Mouse (Mus musculus) ES-E14 (cell line): ENCODE results near the gene Gtf2h4. TPM values are rescaled to one million over a fixed set of nuclear protein-coding genes. Genes with fewer than 3 reads are reported as not detected.

Experiments
- DNase-seq: peaks from one replicate; pipeline ENCODE4 v3.0.0-alpha.2; 2013; ENCODE audit warnings: low read depth, low spot score
- H3K27ac ChIP-seq: 2 replicates; pipeline ENCODE4 v1.5.1; 2012; ENCODE audit warnings: low read depth, mild to moderate bottlenecking, low read length, moderate library complexity, mixed read lengths; ENCODE audit not compliant: poor library complexity, insufficient read depth, severe bottlenecking
- H3K36me3 ChIP-seq: 2 replicates; pipeline ENCODE4 v1.6.1; 2012; ENCODE audit warnings: mild to moderate bottlenecking, low read length, moderate library complexity, mixed read lengths; ENCODE audit not compliant: control insufficient read depth, poor library complexity, insufficient read depth, severe bottlenecking
- H3K4me1 ChIP-seq, 2 experiments: fragments of 150-350 bp in 1 of 2; sonication (generic) in 1 of 2; 2 replicates each; pipeline ENCODE4 v1.6.1; 2012; ENCODE audit warnings: low read length in 2 of 2, mild to moderate bottlenecking in 1 of 2, mixed read lengths in 1 of 2; ENCODE audit not compliant: control insufficient read depth in 2 of 2, insufficient read depth in 2 of 2, poor library complexity in 1 of 2
- H3K4me3 ChIP-seq, 2 experiments: fragments of 150-350 bp in 1 of 2; sonication (generic) in 1 of 2; 2 replicates each; pipeline ENCODE4 v1.5.1; 2012; ENCODE audit warnings: low read length in 2 of 2, low read depth in 1 of 2, mild to moderate bottlenecking in 1 of 2, mixed read lengths in 1 of 2; ENCODE audit not compliant: insufficient read depth in 1 of 2, poor library complexity in 1 of 2, severe bottlenecking in 1 of 2
- H3K9ac ChIP-seq: 2 replicates; pipeline ENCODE4 v1.6.1; 2012; ENCODE audit warnings: low read depth, mild to moderate bottlenecking, low read length, mixed read lengths; ENCODE audit not compliant: poor library complexity, insufficient read depth, severe bottlenecking
- H3K9me3 ChIP-seq: fragments of 150-350 bp; sonication (generic); 2 replicates; pipeline ENCODE4 v1.6.1; 2012; ENCODE audit warnings: low read depth, mild to moderate bottlenecking, low read length; ENCODE audit not compliant: control insufficient read depth, insufficient read depth
- CHD2 ChIP-seq: IDR thresholded peaks from 2 replicates; pipeline ENCODE4 v1.6.1; 2014; ENCODE audit warnings: mild to moderate bottlenecking, low read depth, low read length, inconsistent platforms
- HCFC1 ChIP-seq: IDR thresholded peaks from 2 replicates; pipeline ENCODE4 v1.6.1; 2012; ENCODE audit warnings: low read length, inconsistent platforms, borderline replicate concordance; ENCODE audit not compliant: insufficient read depth
- MAFK ChIP-seq: IDR thresholded peaks from 2 replicates; pipeline ENCODE4 v1.6.1; 2014; ENCODE audit warnings: mild to moderate bottlenecking, low read depth, low read length, inconsistent platforms; ENCODE audit not compliant: insufficient read depth
- ZC3H11A ChIP-seq: IDR thresholded peaks from 2 replicates; pipeline ENCODE4 v1.6.1; 2012; ENCODE audit warnings: low read depth, mild to moderate bottlenecking, inconsistent platforms, low read length, borderline replicate concordance
- ZNF384 ChIP-seq: IDR thresholded peaks from 2 replicates; pipeline ENCODE4 v1.6.1; 2012; ENCODE audit warnings: low read depth, low read length, inconsistent platforms
- in situ Hi-C, 2 experiments: fragments of 600-800 bp; cut with MboI; formaldehyde crosslinking; loops; one replicate each; pipeline ENCODE4 v1.15.1; 2025; ENCODE audit warnings: low sequenced_read_pairs in 2 of 2, inconsistent platforms in 1 of 2; ENCODE audit not compliant: unreplicated experiment in 2 of 2
- total RNA-seq: library from RNA; depleted of rRNA; stranded (reverse); fragments of 300-350 nt; gene quantifications from 2 replicates; pipeline ENCODE4 v1.2.3, GENCODE M21; 2012

The Gtf2h4 gene
- total RNA-seq, 1 experiment, result 75.3 TPM

DNA sequence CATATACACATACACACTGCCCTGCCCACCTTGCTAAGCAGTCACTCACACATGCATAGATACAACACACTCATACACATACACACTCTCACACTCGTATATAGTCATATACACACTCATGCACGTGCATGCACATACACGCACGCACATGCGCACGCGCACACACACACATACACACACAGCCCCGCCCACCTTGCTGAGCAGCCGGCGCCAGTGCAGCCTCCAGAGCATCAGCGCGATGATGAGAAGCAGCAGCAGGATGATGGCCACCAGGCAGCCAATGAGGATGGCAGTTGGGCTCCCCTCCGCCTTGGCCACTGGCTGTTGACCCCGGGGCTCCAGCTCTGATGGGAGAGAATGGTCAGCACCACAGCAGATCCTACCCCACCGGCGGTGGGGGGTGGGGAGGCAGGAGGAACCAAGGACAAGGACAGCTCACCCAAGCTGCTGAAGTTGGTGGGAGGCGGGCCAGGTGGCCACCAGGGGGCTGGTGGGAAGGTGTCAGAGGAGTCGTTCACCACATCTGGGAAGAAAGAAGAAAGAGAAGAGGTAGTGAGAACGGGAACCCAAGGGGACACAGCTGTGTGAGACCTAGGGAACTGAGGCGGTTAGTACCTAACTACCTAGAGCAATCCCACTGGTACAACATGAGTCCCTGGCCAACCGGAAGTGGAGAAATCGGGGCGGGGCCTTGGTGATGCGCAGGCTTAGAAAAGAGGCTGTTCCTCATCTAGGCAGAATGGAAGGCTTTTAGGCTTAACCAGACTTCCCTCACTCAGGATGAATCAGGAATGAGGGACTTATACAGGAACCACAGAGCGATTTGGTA is 15.0 kb upstream of the Gtf2h4 start:
- Histone ChIP-seq H3K9ac (0 out of 2 replicates have a peak overlapping the region, but pooled peaks have one; percentile 29), H3K36me3 (peaks cover 18% of the 10 kb centered on the region; the same call in 1 of the 2 replicates), H3K9me3 (no peaks in the 10 kb centered on the region), H3K4me1 (peaks cover 2 to 12% of the 10 kb centered on the region in 2 experiments; a peak in 3 of 4 replicates), H3K4me3 (peak overlapping the region in 1 of 2 experiments; percentile 24; a peak in 2 of 4 replicates), H3K27ac (no peak overlapping the region)
- in situ Hi-C loops, result no loop called here
- TF ChIP-seq ZC3H11A, result no peak
- no peak for TF ChIP-seq ZNF384
- no peak for TF ChIP-seq MAFK
- no peak for TF ChIP-seq CHD2
- no peak for TF ChIP-seq HCFC1
- no peak for DNase-seq

DNA sequence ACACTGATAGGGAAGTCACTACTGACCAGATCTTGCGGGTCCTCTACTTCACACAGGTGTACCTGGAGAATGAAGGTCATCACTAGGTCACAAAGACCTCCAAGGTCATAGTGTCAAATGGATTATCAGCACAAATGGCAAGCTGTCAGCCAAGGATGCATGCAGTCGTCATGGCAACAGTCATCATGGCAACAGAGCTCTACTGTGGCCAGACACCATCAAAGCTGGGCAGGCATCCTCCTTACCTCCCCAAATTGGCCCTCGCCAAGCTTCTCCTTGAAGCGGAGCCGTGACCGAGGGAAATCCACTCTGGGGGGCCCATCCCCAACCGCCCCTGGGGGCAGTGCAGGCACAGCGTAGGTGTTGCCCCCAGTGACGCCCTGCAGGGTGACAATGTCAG is 11.5 kb upstream of the Gtf2h4 start:
- in situ Hi-C loops, result no loop called here
- Histone ChIP-seq H3K9ac (no peak overlapping the region), H3K9me3 (no peaks in the 10 kb centered on the region), H3K4me1 (peaks cover 0 to 14% of the 10 kb centered on the region in 2 experiments; a peak in 2 of 4 replicates), H3K36me3 (peaks cover 22% of the 10 kb centered on the region; the same call in 1 of the 2 replicates), H3K27ac (no peak overlapping the region), H3K4me3 (no peak overlapping the region)
- DNase-seq, result no peak
- TF ChIP-seq CHD2 (no peak), ZNF384 (no peak), ZC3H11A (no peak), MAFK (no peak), HCFC1 (no peak)

DNA sequence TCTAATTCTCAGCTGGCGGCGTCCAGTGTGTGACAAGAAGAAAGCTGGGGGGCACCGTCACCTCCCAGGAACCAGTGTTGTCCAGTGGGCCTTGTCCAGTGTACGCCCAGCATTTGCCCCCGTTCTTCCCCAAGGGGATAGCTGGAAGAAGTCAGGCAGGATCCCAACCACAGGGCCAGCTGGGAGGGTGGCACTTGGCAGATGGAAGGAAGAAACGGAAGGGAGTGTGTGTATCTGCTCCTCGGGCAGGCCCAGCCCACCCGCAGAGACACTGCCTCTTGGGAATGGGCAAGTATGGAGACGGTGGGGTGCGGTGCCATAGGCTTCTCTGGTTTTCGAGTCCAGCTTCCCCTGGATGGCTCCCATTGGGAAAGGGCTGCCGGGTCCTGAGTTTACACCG is 8.4 kb upstream of the Gtf2h4 start:
- H3K9me3 ChIP-seq, result no peaks in the 10 kb centered on the region
- TF ChIP-seq MAFK, result no peak
- no peak for TF ChIP-seq ZNF384
- no peak for TF ChIP-seq CHD2
- TF ChIP-seq HCFC1, result no peak
- no peak for TF ChIP-seq ZC3H11A
- in situ Hi-C loops, result no loop called here
- H3K4me3 ChIP-seq, result peak overlapping the region; percentile 39 to 53
- peaks cover 0 to 7% of the 10 kb centered on the region in 2 experiments; a peak in 2 of 4 replicates for H3K4me1 ChIP-seq
- no peak for DNase-seq
- H3K36me3 ChIP-seq, result peaks cover 9% of the 10 kb centered on the region; the same call in 1 of the 2 replicates
- no peak overlapping the region for H3K27ac ChIP-seq
- peak overlapping the region; percentile 12 for H3K9ac ChIP-seq

DNA sequence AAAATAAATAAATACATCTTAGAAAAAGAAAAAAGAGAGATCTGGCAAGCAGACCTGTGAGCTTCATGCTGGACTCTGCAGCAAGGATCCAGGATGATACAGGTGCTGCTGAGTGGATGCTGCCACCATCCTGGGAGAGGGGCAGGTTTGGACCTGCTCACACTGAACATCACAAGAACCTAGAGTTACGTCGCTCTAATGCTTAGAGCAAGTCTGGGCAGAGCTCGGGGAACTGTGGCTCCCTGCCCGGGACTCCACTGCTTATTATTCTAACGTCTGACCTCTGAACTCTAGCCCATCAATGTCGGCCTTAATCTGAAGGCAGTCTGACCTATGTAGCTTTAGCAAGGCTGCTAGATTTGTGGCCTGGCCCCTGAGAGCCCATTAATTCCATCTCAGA is 7.1 kb upstream of the Gtf2h4 start:
- no peak for DNase-seq
- peaks cover 0 to 7% of the 10 kb centered on the region in 2 experiments; a peak in 2 of 4 replicates for H3K4me1 ChIP-seq
- H3K36me3 ChIP-seq, result peaks cover 9% of the 10 kb centered on the region; the same call in 1 of the 2 replicates
- in situ Hi-C loops, result no loop called here
- no peak overlapping the region for H3K27ac ChIP-seq
- H3K9ac ChIP-seq, result no peak overlapping the region
- no peaks in the 10 kb centered on the region for H3K9me3 ChIP-seq
- H3K4me3 ChIP-seq, result no peak overlapping the region
- no peak for TF ChIP-seq HCFC1
- no peak for TF ChIP-seq ZC3H11A
- no peak for TF ChIP-seq ZNF384
- no peak for TF ChIP-seq CHD2
- TF ChIP-seq MAFK, result no peak
